Mouse (Mus musculus): ENCODE data around the gene Golph3l. TPM values are rescaled to one million over a fixed set of nuclear protein-coding genes. Genes with fewer than 3 reads are reported as not detected.
"Not testable (repeated sequence)": the region's sequence is repeated elsewhere in the genome, so short reads cannot be mapped to it uniquely, and the experiment has no call there.

The Golph3l gene
- polyA plus RNA-seq, 1 experiment from 2014 or later, result 27.9 TPM

DNA sequence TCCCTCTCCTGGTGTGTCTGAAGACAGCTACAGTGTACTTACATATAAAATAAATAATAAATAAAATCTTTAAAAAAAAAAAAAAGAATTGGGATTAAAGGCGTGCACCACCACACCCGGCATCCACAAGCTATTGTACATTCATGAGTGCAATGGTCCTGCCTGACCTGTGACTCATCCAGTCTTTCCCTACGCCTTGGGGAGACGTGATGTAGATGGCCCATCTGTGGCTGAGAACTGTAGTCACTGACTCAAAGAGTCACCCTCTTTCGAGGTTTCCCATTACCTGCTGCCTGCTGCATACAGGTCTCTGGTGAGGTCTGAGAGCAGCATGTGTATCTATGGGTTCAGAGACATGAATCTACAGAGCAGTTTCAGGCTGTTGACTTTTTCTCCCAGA is 59.3 kb downstream of the Golph3l start:
- H3K9ac ChIP-seq (ENCODE audit: low read depth, low read length), result no peak overlapping the region
- no peak overlapping the region for H3K4me2 ChIP-seq (ENCODE audit: low read depth, low read length)
- DNase-seq (ENCODE audit: low spot score) (no peak), ATAC-seq (ENCODE audit: low read depth) (no peak)
- H3K4me3 ChIP-seq (ENCODE audit: low read depth, low read length), result no peak overlapping the region
- WGBS, result 91% methylated on average over 5 of the region's 5 CpGs
- 0 out of 2 replicates have a peak, but pooled peaks cover 4% of the 10 kb centered on the region for H3K4me1 ChIP-seq (ENCODE audit: control insufficient read depth, insufficient read depth, low read length)
- H3K27me3 ChIP-seq (replicated peaks; ENCODE audit: control insufficient read depth, insufficient read depth, low read length), result no peaks in the 10 kb centered on the region
- no peak overlapping the region for H3K27ac ChIP-seq (replicated peaks; ENCODE audit: low read depth, low read length)
- no peaks in the 10 kb centered on the region for H3K9me3 ChIP-seq (ENCODE audit: control insufficient read depth, low read length)
- H3K36me3 ChIP-seq (ENCODE audit: control insufficient read depth, insufficient read depth, low read length), result no peaks in the 10 kb centered on the region

DNA sequence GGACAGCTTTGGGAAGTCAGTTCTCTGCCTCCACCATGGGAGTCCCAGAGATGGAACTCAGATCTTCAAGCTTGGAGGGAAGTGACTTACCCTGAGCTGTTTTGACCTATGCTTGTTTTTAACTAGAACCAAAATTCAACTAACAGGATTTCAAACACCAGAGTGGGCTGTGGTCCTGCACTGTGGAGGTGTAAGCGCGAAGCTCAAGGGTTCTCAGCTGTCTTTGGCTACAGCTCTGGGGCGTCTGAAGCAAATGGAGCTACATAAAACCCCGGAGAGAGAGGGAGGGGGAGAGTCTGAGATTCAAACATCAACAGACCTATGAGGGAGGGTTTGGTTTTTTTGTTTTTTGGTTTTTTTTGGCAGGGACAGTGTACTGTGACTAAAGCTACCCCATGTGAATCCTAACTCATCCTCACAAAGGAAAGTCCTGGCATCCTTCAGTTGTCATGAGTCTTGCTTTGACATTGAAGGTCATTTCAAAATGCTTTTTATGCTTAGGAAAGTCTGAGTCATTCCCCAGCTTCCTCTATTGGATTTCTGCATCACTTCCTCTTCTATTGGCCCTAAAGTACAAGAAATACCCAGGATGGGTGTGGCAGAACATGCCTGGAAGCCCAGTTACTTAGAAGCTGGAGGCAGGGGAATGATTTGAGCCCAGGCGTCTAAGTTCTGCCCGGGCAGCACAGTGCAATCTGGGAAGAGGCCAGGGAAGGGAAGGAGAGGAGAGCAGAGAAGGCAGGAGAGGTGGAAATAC is 61.7 kb downstream of the Golph3l start:
- no peaks in the 10 kb centered on the region for H3K36me3 ChIP-seq (ENCODE audit: control insufficient read depth, insufficient read depth, low read length)
- 0 out of 2 replicates have a peak, but pooled peaks cover 4% of the 10 kb centered on the region for H3K4me1 ChIP-seq (ENCODE audit: control insufficient read depth, insufficient read depth, low read length)
- DNase-seq (ENCODE audit: low spot score), result peak; percentile 73
- peak; percentile 35; the same call in 1 of the 2 replicates for ATAC-seq (ENCODE audit: low read depth)
- H3K27ac ChIP-seq (replicated peaks; ENCODE audit: low read depth, low read length), result peak overlapping the region; percentile 63
- no peaks in the 10 kb centered on the region for H3K9me3 ChIP-seq (ENCODE audit: control insufficient read depth, low read length)
- no peak overlapping the region for H3K9ac ChIP-seq (ENCODE audit: low read depth, low read length)
- H3K27me3 ChIP-seq (replicated peaks; ENCODE audit: control insufficient read depth, insufficient read depth, low read length), result no peaks in the 10 kb centered on the region
- WGBS, result 50% methylated on average over 6 of the region's 6 CpGs
- no peak overlapping the region for H3K4me3 ChIP-seq (ENCODE audit: low read depth, low read length)
- H3K4me2 ChIP-seq (ENCODE audit: low read depth, low read length), result no peak overlapping the region

DNA sequence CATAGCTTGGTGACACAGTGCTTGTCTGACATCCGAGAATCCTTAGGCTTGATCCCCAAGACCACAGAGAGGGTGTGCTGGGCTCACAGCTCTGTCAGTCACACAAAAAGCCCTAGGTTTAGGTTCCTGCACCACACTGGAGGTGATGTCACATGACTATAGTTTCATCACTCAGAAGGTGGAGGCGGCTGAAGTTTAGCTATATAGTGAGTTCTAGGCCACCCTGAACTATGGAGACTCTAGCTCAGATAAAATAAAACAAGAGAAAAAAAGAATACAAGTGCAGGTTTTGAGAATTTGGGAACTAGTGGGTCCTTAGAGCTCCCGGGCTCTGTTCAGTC is 62.3 kb downstream of the Golph3l start:
- Histone ChIP-seq H3K4me3 (ENCODE audit: low read depth, low read length) (no peak overlapping the region), H3K9me3 (ENCODE audit: control insufficient read depth, low read length) (no peaks in the 10 kb centered on the region), H3K27ac (replicated peaks; ENCODE audit: low read depth, low read length) (peak overlapping the region; percentile 63), H3K27me3 (replicated peaks; ENCODE audit: control insufficient read depth, insufficient read depth, low read length) (no peaks in the 10 kb centered on the region), H3K36me3 (ENCODE audit: control insufficient read depth, insufficient read depth, low read length) (no peaks in the 10 kb centered on the region), H3K4me1 (ENCODE audit: control insufficient read depth, insufficient read depth, low read length) (0 out of 2 replicates have a peak, but pooled peaks cover 4% of the 10 kb centered on the region), H3K4me2 (ENCODE audit: low read depth, low read length) (no peak overlapping the region), H3K9ac (ENCODE audit: low read depth, low read length) (no peak overlapping the region)
- ATAC-seq (ENCODE audit: low read depth), result no peak
- no peak for DNase-seq (ENCODE audit: low spot score)
- WGBS, result 84% methylated on average over 3 of the region's 3 CpGs

DNA sequence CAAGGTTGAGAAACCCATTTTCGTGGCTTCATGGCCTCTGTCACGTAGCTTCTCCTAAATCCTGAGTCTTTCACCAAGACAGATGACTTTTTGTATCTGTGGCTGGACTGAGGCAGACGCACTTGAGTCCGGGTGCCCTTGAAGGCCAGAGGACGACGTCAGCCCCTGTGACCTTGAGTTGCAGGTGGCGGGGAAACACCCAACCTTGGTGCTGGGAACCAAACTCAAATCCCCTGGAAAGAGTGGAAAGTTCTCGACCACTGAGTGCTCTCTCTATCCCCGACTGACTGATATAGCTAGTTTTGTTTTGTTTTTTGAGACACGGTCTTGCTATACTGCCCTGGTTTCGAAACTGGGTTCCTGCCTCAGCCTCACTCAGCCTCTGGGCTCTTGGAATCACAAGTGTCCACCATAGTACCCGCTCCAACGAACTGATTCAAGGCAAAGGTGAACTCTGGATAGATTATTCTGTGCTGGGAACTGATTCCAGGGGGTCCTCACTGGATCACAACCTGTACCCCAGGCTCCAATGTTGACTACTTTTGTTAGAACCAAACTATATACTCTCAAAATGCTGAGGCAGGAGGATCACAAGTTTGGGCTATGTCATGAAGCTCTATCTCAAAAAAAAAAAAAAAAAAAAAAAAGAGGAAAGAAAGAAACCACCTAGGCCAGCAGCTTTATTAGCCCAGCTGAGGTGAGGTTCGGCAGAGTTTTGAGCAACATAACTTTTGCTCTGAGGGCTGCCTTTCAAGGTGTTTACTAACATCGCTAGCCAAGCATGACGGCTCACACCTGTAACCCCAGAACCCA is 62.9 kb downstream of the Golph3l start:
- H3K9ac ChIP-seq (ENCODE audit: low read depth, low read length), result no peak overlapping the region
- ATAC-seq (ENCODE audit: low read depth) (no peak), DNase-seq (ENCODE audit: low spot score) (no peak)
- H3K36me3 ChIP-seq (ENCODE audit: control insufficient read depth, insufficient read depth, low read length), result no peaks in the 10 kb centered on the region
- no peak overlapping the region for H3K4me2 ChIP-seq (ENCODE audit: low read depth, low read length)
- peak overlapping the region; percentile 63 for H3K27ac ChIP-seq (replicated peaks; ENCODE audit: low read depth, low read length)
- H3K9me3 ChIP-seq (ENCODE audit: control insufficient read depth, low read length), result no peaks in the 10 kb centered on the region
- WGBS, result 89% methylated on average over 16 of the region's 16 CpGs
- H3K27me3 ChIP-seq (replicated peaks; ENCODE audit: control insufficient read depth, insufficient read depth, low read length), result no peaks in the 10 kb centered on the region
- H3K4me1 ChIP-seq (ENCODE audit: control insufficient read depth, insufficient read depth, low read length), result 0 out of 2 replicates have a peak, but pooled peaks cover 4% of the 10 kb centered on the region
- no peak overlapping the region for H3K4me3 ChIP-seq (ENCODE audit: low read depth, low read length)

DNA sequence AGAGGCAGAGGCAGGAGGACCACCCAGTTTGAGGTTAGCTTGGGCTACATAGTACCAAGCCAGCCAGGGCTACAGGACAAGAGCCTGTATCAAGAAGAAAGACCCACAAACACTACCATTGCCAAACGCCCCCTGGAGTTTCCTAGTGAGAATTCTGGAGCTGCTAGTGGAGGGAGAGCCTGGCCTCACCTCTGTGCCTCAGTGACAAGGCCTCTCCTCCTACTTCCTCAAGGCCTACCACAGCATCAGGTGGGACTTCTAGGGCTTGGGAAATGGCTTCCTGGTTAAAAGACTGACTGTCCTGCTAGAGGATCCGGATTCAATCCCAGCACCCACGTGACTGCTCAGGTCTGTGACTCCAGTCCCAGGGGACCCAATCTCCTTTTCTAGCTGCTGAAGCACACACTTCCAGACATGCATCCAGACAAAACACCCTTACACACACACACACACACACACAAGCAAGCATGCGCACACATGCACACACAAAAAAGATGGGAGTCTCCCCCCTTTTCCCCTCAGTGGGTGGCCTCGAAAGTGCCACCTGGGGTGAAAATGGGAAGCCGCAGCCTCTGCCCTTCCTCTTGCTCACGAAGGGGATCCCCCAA is 63.6 kb downstream of the Golph3l start:
- no peaks in the 10 kb centered on the region for H3K36me3 ChIP-seq (ENCODE audit: control insufficient read depth, insufficient read depth, low read length)
- H3K4me1 ChIP-seq (ENCODE audit: control insufficient read depth, insufficient read depth, low read length), result 0 out of 2 replicates have a peak, but pooled peaks cover 4% of the 10 kb centered on the region
- no peak overlapping the region for H3K27ac ChIP-seq (replicated peaks; ENCODE audit: low read depth, low read length)
- H3K9ac ChIP-seq (ENCODE audit: low read depth, low read length), result no peak overlapping the region
- no peak overlapping the region for H3K4me3 ChIP-seq (ENCODE audit: low read depth, low read length)
- DNase-seq (ENCODE audit: low spot score), result no peak
- no peaks in the 10 kb centered on the region for H3K9me3 ChIP-seq (ENCODE audit: control insufficient read depth, low read length)
- 48% methylated on average over 7 of the region's 7 CpGs for whole genome bisulfite sequencing
- no peak overlapping the region for H3K4me2 ChIP-seq (ENCODE audit: low read depth, low read length)
- no peaks in the 10 kb centered on the region for H3K27me3 ChIP-seq (replicated peaks; ENCODE audit: control insufficient read depth, insufficient read depth, low read length)
- no peak for ATAC-seq (ENCODE audit: low read depth)

DNA sequence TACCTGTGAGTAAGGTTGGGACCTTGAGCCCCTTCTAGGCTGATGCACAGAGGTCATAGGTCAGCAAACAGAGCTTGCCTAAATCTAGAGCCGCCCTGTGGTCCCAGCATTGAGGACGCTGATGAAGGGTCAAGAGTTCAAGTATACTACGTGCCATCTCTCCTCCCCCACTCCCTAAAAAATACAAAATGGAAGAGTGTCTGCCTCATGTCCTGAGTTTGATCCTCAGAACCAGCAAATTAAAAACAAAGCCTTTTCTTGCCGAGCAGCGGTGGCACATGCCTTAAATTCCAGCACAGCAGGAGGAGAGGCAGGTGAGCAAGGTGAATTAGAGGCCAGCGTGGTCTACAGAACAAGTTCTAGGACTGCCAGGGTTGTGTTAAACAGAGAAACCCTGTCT is 64.1 kb downstream of the Golph3l start:
- DNase-seq (ENCODE audit: low spot score), result no peak

DNA sequence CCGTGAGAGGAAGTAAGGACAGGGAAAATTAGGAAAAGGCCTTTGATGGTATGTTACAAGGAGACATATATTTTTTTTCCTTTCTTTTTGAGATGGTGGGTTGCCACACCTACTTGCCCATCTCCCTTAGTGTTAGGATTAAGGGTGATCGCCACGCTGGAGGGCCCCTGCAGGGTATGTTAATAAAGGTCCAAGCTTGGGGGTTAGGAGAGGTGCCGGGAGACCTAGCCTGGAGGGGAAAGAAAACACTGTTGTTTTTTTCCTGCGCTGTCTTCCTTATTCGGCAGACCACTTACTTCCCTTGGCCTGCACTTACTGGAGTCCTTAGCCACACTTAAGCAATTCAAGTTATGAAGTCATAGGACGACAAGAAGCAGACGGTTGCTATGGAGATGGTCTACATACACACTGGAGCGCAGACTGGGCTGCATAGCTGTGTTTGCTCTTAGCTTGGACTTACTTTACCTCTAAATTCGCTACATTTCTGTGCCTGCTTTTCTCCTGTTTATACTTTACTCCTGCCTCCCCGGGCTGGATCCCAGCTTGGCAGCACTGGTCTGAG is 64.8 kb downstream of the Golph3l start:
- Histone ChIP-seq H3K27ac (replicated peaks; ENCODE audit: low read depth, low read length) (no peak overlapping the region; the same call in 1 of the 2 replicates), H3K4me2 (ENCODE audit: low read depth, low read length) (no peak overlapping the region), H3K9me3 (ENCODE audit: control insufficient read depth, low read length) (no peaks in the 10 kb centered on the region), H3K4me3 (ENCODE audit: low read depth, low read length) (no peak overlapping the region), H3K27me3 (replicated peaks; ENCODE audit: control insufficient read depth, insufficient read depth, low read length) (no peaks in the 10 kb centered on the region), H3K36me3 (ENCODE audit: control insufficient read depth, insufficient read depth, low read length) (no peaks in the 10 kb centered on the region), H3K9ac (ENCODE audit: low read depth, low read length) (no peak overlapping the region), H3K4me1 (ENCODE audit: control insufficient read depth, insufficient read depth, low read length) (0 out of 2 replicates have a peak, but pooled peaks cover 4% of the 10 kb centered on the region)
- ATAC-seq (ENCODE audit: low read depth) (no peak; the same call in 1 of the 2 replicates), DNase-seq (ENCODE audit: low spot score) (peak; percentile 82)
- WGBS, result 14% methylated on average over 11 of the region's 11 CpGs

More for the DNA sequence above, 64.1 kb downstream of the Golph3l start:
- no peak for ATAC-seq (ENCODE audit: low read depth)
- 13% methylated on average over 6 of the region's 6 CpGs for WGBS
- Histone ChIP-seq H3K27me3 (replicated peaks; ENCODE audit: control insufficient read depth, insufficient read depth, low read length) (no peaks in the 10 kb centered on the region), H3K36me3 (ENCODE audit: control insufficient read depth, insufficient read depth, low read length) (no peaks in the 10 kb centered on the region), H3K4me1 (ENCODE audit: control insufficient read depth, insufficient read depth, low read length) (0 out of 2 replicates have a peak, but pooled peaks cover 4% of the 10 kb centered on the region), H3K9me3 (ENCODE audit: control insufficient read depth, low read length) (no peaks in the 10 kb centered on the region), H3K4me3 (ENCODE audit: low read depth, low read length) (no peak overlapping the region), H3K27ac (replicated peaks; ENCODE audit: low read depth, low read length) (no peak overlapping the region), H3K9ac (ENCODE audit: low read depth, low read length) (no peak overlapping the region), H3K4me2 (ENCODE audit: low read depth, low read length) (no peak overlapping the region)

DNA sequence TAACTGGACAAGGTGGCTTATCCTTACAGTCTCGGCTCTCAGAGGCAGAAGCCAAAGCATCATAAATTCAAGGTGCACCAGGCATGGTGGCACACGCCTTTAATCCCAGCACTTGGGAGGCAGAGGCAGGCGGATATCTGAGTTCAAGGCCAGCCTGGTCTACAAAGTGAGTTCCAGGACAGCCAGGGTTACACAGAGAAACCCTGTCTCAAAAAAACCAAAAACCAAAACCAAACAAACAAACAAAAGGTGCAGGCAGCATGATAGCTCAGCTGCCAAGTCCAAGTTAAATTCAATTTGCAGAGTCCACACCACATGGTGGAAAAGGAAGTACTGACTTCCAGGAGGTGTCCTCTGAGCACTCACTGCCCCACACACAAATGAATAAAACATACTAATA is 65.6 kb downstream of the Golph3l start:
- not testable (repeated sequence) for H3K27me3 ChIP-seq (replicated peaks; ENCODE audit: control insufficient read depth, insufficient read depth, low read length); H3K4me3 ChIP-seq (ENCODE audit: low read depth, low read length); ATAC-seq (ENCODE audit: low read depth); H3K27ac ChIP-seq (replicated peaks; ENCODE audit: low read depth, low read length); H3K4me2 ChIP-seq (ENCODE audit: low read depth, low read length); H3K9me3 ChIP-seq (ENCODE audit: control insufficient read depth, low read length); H3K36me3 ChIP-seq (ENCODE audit: control insufficient read depth, insufficient read depth, low read length); H3K4me1 ChIP-seq (ENCODE audit: control insufficient read depth, insufficient read depth, low read length); DNase-seq (ENCODE audit: low spot score); H3K9ac ChIP-seq (ENCODE audit: low read depth, low read length)
- 91% methylated on average over 3 of the region's 3 CpGs for WGBS

All from embryonic facial prominence, embryonic 14.5 days (tissue).